Mouse (Mus musculus): ENCODE measurements around the gene Myo3b. TPM values are rescaled to one million over a fixed set of nuclear protein-coding genes. Genes with fewer than 3 reads are reported as not detected.
A peak's percentile ranks its signal among the peaks of the same experiment; 100 is the strongest.

Gene Myo3b
- polyA plus RNA-seq, 1 experiment from 2014 or later, result 0.36 TPM

DNA sequence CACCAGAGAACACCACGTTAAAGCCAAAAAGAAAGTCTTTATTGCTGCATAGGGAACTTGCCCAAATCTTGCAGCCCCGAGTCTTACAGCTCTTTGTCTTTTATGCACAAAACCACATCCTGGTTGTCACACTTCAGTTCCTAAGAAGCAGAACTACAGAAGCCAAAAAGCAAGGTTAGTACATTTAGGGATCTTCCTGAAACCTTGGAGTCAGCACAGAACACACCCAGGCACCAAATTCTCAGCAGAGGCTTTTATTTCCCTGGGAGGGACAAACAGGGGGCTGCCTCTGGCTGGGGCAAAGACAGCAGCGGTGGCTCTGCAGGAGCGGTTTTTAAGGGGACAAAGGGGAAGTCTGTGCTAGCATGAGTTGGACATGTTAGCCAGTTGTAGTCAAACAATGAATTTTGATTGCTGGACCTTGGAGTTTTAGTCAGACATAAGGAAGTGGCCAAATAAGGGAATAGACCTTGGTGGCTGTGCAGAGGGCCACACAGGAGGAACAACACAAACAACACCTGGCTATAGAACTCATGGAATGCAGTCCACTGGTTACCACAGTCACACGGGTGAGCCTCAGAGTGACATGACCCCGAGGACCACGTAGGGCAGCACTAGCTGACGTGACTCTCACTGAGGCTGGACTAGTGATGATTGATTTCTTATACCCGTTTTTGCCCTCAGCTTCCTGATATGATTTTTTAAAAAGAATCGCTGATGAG lies 53.0 kb downstream of the Myo3b start:
- Histone ChIP-seq H3K4me1 (ENCODE audit: control insufficient read depth, insufficient read depth, low read length) (no peaks in the 10 kb centered on the region), H3K9me3 (replicated peaks; ENCODE audit: control insufficient read depth, low read length) (no peaks in the 10 kb centered on the region), H3K9ac (ENCODE audit: low read length) (no peak overlapping the region), H3K27ac (ENCODE audit: low read length) (no peak overlapping the region), H3K27me3 (ENCODE audit: control insufficient read depth, insufficient read depth, low read length) (no peaks in the 10 kb centered on the region), H3K36me3 (ENCODE audit: control insufficient read depth, insufficient read depth, low read length) (no peaks in the 10 kb centered on the region), H3K4me2 (ENCODE audit: low read depth, low read length) (no peak overlapping the region), H3K4me3 (replicated peaks; ENCODE audit: low read length) (no peak overlapping the region)
- no peak for ATAC-seq (ENCODE audit: insufficient read depth, low FRiP score)
- 45% methylated on average over 10 of the region's 10 CpGs for WGBS

DNA sequence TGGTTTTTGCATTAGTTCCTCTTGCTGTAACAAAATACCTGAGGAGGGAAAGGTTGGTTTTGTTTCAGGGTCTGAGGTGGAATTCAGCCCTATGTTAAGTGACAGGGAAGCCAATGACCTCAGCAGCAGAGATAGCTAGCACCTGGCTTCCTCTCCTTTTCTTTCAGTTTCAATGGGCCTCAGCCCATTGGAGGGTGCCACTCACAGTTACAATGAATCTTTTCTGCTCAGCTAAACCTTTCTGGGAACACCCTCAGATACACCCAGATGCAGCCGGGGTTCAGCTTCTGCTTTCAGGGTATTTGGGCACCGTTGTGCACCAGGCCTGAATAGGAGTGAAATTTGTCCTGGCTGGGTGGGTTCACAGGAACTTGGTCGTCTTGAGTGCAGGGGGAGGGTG lies 53.7 kb downstream of the Myo3b start:
- no peaks in the 10 kb centered on the region for H3K9me3 ChIP-seq (replicated peaks; ENCODE audit: control insufficient read depth, low read length)
- no peaks in the 10 kb centered on the region for H3K36me3 ChIP-seq (ENCODE audit: control insufficient read depth, insufficient read depth, low read length)
- H3K27ac ChIP-seq (ENCODE audit: low read length), result no peak overlapping the region
- H3K4me3 ChIP-seq (replicated peaks; ENCODE audit: low read length), result no peak overlapping the region
- H3K27me3 ChIP-seq (ENCODE audit: control insufficient read depth, insufficient read depth, low read length), result no peaks in the 10 kb centered on the region
- no peaks in the 10 kb centered on the region for H3K4me1 ChIP-seq (ENCODE audit: control insufficient read depth, insufficient read depth, low read length)
- H3K4me2 ChIP-seq (ENCODE audit: low read depth, low read length), result no peak overlapping the region
- H3K9ac ChIP-seq (ENCODE audit: low read length), result no peak overlapping the region
- WGBS, result 49% methylated on average over 3 of the region's 3 CpGs
- no peak for ATAC-seq (ENCODE audit: insufficient read depth, low FRiP score)

DNA sequence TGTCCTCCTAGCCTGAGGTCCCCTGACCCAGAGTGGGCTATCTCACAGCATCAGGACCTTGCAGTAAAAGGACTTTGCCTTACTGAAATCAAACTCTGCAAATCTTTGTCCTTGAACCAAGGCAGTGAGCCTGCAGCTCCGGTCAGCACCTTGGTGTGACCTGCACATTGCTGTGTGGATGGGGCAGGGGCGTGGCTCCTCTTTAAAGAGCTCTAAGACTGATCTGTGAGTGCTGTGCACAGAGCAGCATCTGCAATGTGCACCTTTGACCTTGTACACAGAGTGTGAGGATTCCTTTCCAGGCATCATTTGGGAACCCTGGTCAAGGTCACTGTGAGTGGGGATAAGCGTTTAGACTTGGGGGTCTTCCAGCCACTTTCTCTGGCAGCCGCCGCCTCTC lies 55.5 kb downstream of the Myo3b start:
- Histone ChIP-seq H3K4me3 (replicated peaks; ENCODE audit: low read length) (no peak overlapping the region), H3K4me2 (ENCODE audit: low read depth, low read length) (no peak overlapping the region), H3K27ac (ENCODE audit: low read length) (no peak overlapping the region), H3K9ac (ENCODE audit: low read length) (no peak overlapping the region), H3K9me3 (replicated peaks; ENCODE audit: control insufficient read depth, low read length) (no peaks in the 10 kb centered on the region), H3K27me3 (ENCODE audit: control insufficient read depth, insufficient read depth, low read length) (no peaks in the 10 kb centered on the region), H3K36me3 (ENCODE audit: control insufficient read depth, insufficient read depth, low read length) (no peaks in the 10 kb centered on the region), H3K4me1 (ENCODE audit: control insufficient read depth, insufficient read depth, low read length) (no peaks in the 10 kb centered on the region)
- WGBS, result 47% methylated on average over 5 of the region's 5 CpGs
- ATAC-seq (ENCODE audit: insufficient read depth, low FRiP score), result peak; percentile 71

DNA sequence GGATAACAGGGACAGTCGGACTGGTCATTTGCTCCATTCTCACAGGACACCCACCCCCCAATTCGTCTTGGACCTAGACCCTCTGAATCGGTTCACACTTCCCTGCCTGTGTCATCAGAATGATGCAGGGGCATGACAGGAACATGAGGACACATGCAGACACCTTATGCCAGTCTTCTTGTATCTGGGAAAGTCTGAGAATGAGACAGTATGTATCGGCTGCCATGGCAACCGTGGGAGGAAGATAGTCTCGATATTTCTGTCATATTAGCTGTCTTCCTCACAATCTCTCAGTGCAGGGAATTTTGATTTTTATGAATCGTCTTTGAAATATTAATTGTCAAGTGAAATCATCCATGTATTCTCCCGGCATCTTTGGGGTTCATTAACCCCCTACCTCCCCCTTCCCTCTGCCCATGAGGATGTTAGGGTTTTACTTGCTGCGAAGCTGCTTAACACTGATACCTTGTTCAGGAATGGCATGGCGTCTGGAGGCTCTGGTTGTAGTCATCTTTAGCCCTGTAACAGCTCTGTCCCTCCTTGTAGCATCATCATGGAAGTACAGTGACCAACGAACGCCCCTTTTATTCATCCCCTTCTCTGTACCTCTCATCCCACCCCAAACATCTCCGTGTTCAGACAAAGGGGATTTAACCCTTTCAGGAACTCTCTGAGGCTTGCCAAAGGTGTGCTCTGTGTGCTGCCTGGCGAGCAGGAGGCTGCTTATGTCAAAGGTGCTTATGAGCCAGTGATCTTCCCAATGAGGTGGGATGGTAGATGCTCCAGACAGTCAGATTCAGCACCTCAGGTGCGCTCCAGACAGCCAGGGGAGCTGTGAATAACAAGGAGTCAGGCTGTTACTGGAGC lies 58.5 kb downstream of the Myo3b start:
- Histone ChIP-seq H3K27ac (ENCODE audit: low read length) (no peak overlapping the region), H3K9me3 (replicated peaks; ENCODE audit: control insufficient read depth, low read length) (no peaks in the 10 kb centered on the region), H3K4me3 (replicated peaks; ENCODE audit: low read length) (no peak overlapping the region), H3K27me3 (ENCODE audit: control insufficient read depth, insufficient read depth, low read length) (no peaks in the 10 kb centered on the region), H3K4me1 (ENCODE audit: control insufficient read depth, insufficient read depth, low read length) (no peaks in the 10 kb centered on the region), H3K9ac (ENCODE audit: low read length) (no peak overlapping the region), H3K4me2 (ENCODE audit: low read depth, low read length) (no peak overlapping the region), H3K36me3 (ENCODE audit: control insufficient read depth, insufficient read depth, low read length) (no peaks in the 10 kb centered on the region)
- no peak for ATAC-seq (ENCODE audit: insufficient read depth, low FRiP score)
- 74% methylated on average over 15 of the region's 15 CpGs for WGBS

DNA sequence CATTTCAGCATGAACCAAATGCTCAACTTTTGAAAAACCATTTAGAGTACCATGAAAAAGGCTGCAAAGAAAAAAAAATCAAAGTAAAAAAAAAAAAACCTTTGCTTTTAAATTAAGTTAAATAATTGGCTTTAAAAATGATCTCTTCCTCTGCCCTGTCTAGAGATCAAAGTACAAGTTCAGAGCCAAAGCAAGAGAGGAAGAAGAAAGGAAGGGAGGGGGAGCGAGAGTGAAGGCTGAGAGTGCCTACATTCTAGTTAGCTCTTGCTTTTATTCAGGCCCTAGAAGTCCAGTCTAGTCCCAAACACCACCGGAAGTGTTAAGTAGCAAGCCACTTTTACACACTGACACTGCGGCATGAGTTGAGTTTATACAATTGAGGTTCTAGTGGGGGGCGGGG lies 60.5 kb downstream of the Myo3b start:
- H3K36me3 ChIP-seq (ENCODE audit: control insufficient read depth, insufficient read depth, low read length), result no peaks in the 10 kb centered on the region
- no peaks in the 10 kb centered on the region for H3K27me3 ChIP-seq (ENCODE audit: control insufficient read depth, insufficient read depth, low read length)
- no peaks in the 10 kb centered on the region for H3K4me1 ChIP-seq (ENCODE audit: control insufficient read depth, insufficient read depth, low read length)
- WGBS, result 75% methylated on average over 4 of the region's 4 CpGs
- no peak overlapping the region for H3K9ac ChIP-seq (ENCODE audit: low read length)
- no peak overlapping the region for H3K27ac ChIP-seq (ENCODE audit: low read length)
- H3K9me3 ChIP-seq (replicated peaks; ENCODE audit: control insufficient read depth, low read length), result no peaks in the 10 kb centered on the region
- H3K4me2 ChIP-seq (ENCODE audit: low read depth, low read length), result no peak overlapping the region
- ATAC-seq (ENCODE audit: insufficient read depth, low FRiP score), result no peak
- H3K4me3 ChIP-seq (replicated peaks; ENCODE audit: low read length), result no peak overlapping the region

DNA sequence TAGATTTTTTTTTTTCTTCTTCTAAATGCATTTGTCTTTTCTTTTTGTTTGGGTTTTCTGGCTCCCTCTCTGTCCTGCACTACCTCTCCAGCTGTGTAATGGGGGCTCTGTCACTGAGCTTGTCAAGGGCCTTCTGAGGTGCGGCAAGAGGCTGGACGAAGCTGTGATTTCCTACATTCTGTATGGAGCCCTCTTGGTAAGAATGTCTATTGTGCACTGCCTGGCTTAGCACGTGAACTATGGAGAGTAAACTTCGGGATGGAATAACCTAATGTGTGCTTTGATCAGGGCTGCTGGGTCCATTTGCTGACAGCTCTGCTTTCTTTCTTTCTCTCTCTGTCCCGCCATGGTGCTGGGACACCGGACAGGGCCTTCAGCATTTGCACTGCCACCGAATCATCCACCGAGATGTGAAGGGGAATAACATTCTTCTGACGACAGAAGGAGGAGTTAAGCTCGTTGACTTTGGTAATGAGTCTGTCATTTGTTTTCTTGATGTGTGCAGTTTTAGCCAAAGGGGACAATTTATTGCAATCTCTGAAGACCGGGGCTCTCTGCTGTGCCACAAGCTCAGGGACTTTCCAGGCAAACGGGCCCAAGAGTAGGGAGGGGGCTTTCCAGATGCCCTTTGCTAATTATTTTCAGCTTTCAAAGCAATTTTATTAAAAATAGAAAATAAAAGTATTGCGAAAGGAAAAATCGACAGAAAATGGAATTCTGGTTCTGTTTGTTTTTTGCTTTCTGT lies 66.5 kb downstream of the Myo3b start:
- WGBS, result 54% methylated on average over 14 of the region's 14 CpGs
- Histone ChIP-seq H3K27me3 (ENCODE audit: control insufficient read depth, insufficient read depth, low read length) (no peaks in the 10 kb centered on the region), H3K4me3 (replicated peaks; ENCODE audit: low read length) (no peak overlapping the region), H3K9me3 (replicated peaks; ENCODE audit: control insufficient read depth, low read length) (no peaks in the 10 kb centered on the region), H3K27ac (ENCODE audit: low read length) (no peak overlapping the region), H3K4me1 (ENCODE audit: control insufficient read depth, insufficient read depth, low read length) (no peaks in the 10 kb centered on the region), H3K4me2 (ENCODE audit: low read depth, low read length) (no peak overlapping the region), H3K9ac (ENCODE audit: low read length) (no peak overlapping the region), H3K36me3 (ENCODE audit: control insufficient read depth, insufficient read depth, low read length) (no peaks in the 10 kb centered on the region)
- ATAC-seq (ENCODE audit: insufficient read depth, low FRiP score), result no peak

DNA sequence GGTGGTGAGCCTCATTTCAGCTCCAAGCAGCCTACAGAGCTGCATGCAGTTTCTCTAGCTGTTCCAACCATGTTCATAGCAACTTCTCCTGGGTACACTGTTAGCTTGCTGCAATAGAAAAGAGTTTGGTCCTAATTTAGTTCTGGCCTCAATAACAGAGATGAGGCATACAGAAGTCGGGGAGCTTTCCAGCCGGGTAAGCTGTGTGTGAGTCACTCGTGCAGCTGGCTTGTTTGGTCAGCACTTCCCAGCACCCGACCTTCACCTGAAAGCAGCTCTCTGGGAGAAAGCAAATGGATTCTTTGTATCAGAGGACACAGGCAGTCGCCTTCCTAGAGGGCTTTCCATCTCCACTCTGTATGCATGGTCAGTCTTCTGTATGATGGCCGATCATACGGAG lies 70.1 kb downstream of the Myo3b start:
- WGBS, result 45% methylated on average over 7 of the region's 7 CpGs
- ATAC-seq (ENCODE audit: insufficient read depth, low FRiP score), result no peak

DNA sequence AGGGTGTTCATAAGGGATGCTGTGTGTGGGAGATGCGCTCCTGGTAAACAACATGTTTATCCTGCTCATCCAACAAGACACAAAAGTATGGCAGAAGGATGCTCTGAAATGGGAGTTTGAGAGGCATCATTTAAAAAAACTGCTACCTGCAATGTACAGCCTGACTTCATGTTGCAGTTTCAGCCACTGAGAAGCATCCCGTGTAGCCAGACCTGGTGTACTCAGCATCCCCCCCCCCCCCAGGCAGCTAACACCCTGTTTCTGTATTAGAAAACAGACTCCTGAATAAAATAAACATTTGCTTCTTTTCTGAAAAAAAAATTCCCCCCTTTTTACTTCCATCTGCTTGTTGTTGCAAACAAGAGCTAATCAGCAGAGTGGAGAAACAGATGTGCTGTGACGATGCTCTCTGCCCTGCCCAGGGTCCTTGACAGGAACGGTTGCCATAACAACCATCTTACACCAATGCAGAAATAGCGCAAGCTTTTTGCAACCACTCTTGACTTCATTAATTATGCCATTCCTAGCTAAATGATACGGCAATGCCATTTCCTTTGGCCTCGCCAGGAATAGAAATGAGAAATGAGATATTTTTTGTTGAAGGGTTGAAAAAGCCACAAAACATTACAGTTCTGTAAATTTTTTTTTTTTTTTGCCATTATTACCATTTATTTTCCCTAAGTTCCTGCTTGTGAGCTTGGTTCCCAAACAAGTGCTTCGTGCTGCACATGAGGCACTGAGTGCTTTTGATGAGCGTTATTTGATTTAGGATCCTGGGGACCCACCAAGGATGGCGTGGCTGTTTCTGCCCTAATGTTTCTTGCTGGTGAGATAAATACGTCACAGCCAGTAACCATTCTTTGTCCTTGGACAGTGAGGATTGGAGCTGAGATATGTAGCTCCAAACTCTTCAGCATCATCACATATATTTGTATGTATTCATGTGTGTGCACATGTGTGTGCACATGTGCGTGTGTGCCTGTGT lies 75.2 kb downstream of the Myo3b start:
- H3K4me2 ChIP-seq (ENCODE audit: low read depth, low read length), result no peak overlapping the region
- no peaks in the 10 kb centered on the region for H3K36me3 ChIP-seq (ENCODE audit: control insufficient read depth, insufficient read depth, low read length)
- no peaks in the 10 kb centered on the region for H3K9me3 ChIP-seq (replicated peaks; ENCODE audit: control insufficient read depth, low read length)
- no peak overlapping the region for H3K27ac ChIP-seq (ENCODE audit: low read length)
- H3K9ac ChIP-seq (ENCODE audit: low read length), result no peak overlapping the region
- 55% methylated on average over 12 of the region's 12 CpGs for WGBS
- H3K27me3 ChIP-seq (ENCODE audit: control insufficient read depth, insufficient read depth, low read length), result no peaks in the 10 kb centered on the region
- no peaks in the 10 kb centered on the region for H3K4me1 ChIP-seq (ENCODE audit: control insufficient read depth, insufficient read depth, low read length)
- no peak for ATAC-seq (ENCODE audit: insufficient read depth, low FRiP score)
- no peak overlapping the region for H3K4me3 ChIP-seq (replicated peaks; ENCODE audit: low read length)

More for the DNA sequence above, 70.1 kb downstream of the Myo3b start:
- no peak overlapping the region for H3K4me2 ChIP-seq (ENCODE audit: low read depth, low read length)
- H3K9me3 ChIP-seq (replicated peaks; ENCODE audit: control insufficient read depth, low read length), result no peaks in the 10 kb centered on the region
- H3K9ac ChIP-seq (ENCODE audit: low read length), result no peak overlapping the region
- no peak overlapping the region for H3K27ac ChIP-seq (ENCODE audit: low read length)
- H3K27me3 ChIP-seq (ENCODE audit: control insufficient read depth, insufficient read depth, low read length), result no peaks in the 10 kb centered on the region
- no peaks in the 10 kb centered on the region for H3K36me3 ChIP-seq (ENCODE audit: control insufficient read depth, insufficient read depth, low read length)
- H3K4me3 ChIP-seq (replicated peaks; ENCODE audit: low read length), result no peak overlapping the region
- no peaks in the 10 kb centered on the region for H3K4me1 ChIP-seq (ENCODE audit: control insufficient read depth, insufficient read depth, low read length)
